Mouse (Mus musculus): ENCODE measurements at regions not wholly inside any gene's neighbourhood (a gene's known extent, or its start where the extent isn't known, plus 50 kb on each side); places are given as distances from the start of the nearest gene placed in this dataset.

GRCm38 (mm10) chr9:17454397-17454796 is 837.5 kb upstream of the Chordc1 start:
- Histone ChIP-seq H3K36me3 (ENCODE audit: control insufficient read depth, insufficient read depth, low read length) (no peaks in the 10 kb centered on the region), H3K27ac (replicated peaks; ENCODE audit: insufficient read depth, low read depth, low read length) (no peak overlapping the region), H3K27me3 (ENCODE audit: control insufficient read depth, insufficient read depth, low read length) (no peaks in the 10 kb centered on the region), H3K79me2 (ENCODE audit: control insufficient read depth, insufficient read depth, low read length) (no peaks in the 10 kb centered on the region), H3K4me1 (ENCODE audit: control insufficient read depth, insufficient read depth, low read length) (no peaks in the 10 kb centered on the region), H3K9ac (ENCODE audit: low read depth, low read length) (no peak overlapping the region), H3K4me3 (ENCODE audit: insufficient read depth, low read depth, low read length) (no peak overlapping the region)
- 61% methylated on average over 2 of the region's 2 CpGs for WGBS
- no peak for DNase-seq (ENCODE audit: extremely low read depth, low read depth, low spot score)
- TF ChIP-seq POLR2A (IDR thresholded peaks at IDR 0.05; ENCODE audit: extremely low read depth, insufficient read depth, low read length): no peak
- TF ChIP-seq CTCF (IDR thresholded peaks at IDR 0.05; ENCODE audit: low read depth, low read length): no peak

- H3K79me2 ChIP-seq (ENCODE audit: control insufficient read depth, insufficient read depth, low read length): no peaks in the 10 kb centered on the region
- no peak overlapping the region for H3K9ac ChIP-seq (ENCODE audit: low read depth, low read length)
- no peaks in the 10 kb centered on the region for H3K36me3 ChIP-seq (ENCODE audit: control insufficient read depth, insufficient read depth, low read length)
- no peak overlapping the region for H3K4me3 ChIP-seq (ENCODE audit: insufficient read depth, low read depth, low read length)
- no peak for DNase-seq (ENCODE audit: extremely low read depth, low read depth, low spot score)
- 60% methylated on average over 2 of the region's 2 CpGs for WGBS
- TF ChIP-seq POLR2A (IDR thresholded peaks at IDR 0.05; ENCODE audit: extremely low read depth, insufficient read depth, low read length) (no peak), CTCF (IDR thresholded peaks at IDR 0.05; ENCODE audit: low read depth, low read length) (no peak)
- no peaks in the 10 kb centered on the region for H3K4me1 ChIP-seq (ENCODE audit: control insufficient read depth, insufficient read depth, low read length)
- H3K27me3 ChIP-seq (ENCODE audit: control insufficient read depth, insufficient read depth, low read length): no peaks in the 10 kb centered on the region
- H3K27ac ChIP-seq (replicated peaks; ENCODE audit: insufficient read depth, low read depth, low read length): no peak overlapping the region
Observed at GRCm38 (mm10) chr9:17466379-17466778, 825.5 kb upstream of the Chordc1 start.

- H3K27ac ChIP-seq (replicated peaks; ENCODE audit: insufficient read depth, low read depth, low read length): no peak overlapping the region
- no peak for TF ChIP-seq POLR2A (IDR thresholded peaks at IDR 0.05; ENCODE audit: extremely low read depth, insufficient read depth, low read length)
- no peak for TF ChIP-seq CTCF (IDR thresholded peaks at IDR 0.05; ENCODE audit: low read depth, low read length)
- no peak overlapping the region for H3K4me3 ChIP-seq (ENCODE audit: insufficient read depth, low read depth, low read length)
- no peaks in the 10 kb centered on the region for H3K36me3 ChIP-seq (ENCODE audit: control insufficient read depth, insufficient read depth, low read length)
- H3K79me2 ChIP-seq (ENCODE audit: control insufficient read depth, insufficient read depth, low read length): no peaks in the 10 kb centered on the region
- H3K4me1 ChIP-seq (ENCODE audit: control insufficient read depth, insufficient read depth, low read length): no peaks in the 10 kb centered on the region
- no peak overlapping the region for H3K9ac ChIP-seq (ENCODE audit: low read depth, low read length)
- H3K27me3 ChIP-seq (ENCODE audit: control insufficient read depth, insufficient read depth, low read length): no peaks in the 10 kb centered on the region
- DNase-seq (ENCODE audit: extremely low read depth, low read depth, low spot score): no peak
- WGBS: 64% methylated on average over 3 of the region's 3 CpGs
Observed at GRCm38 (mm10) chr9:17484701-17485422, 807.1 kb upstream of the Chordc1 start.

GRCm38 (mm10) chr9:17500161-17500756 is 791.7 kb upstream of the Chordc1 start:
- H3K4me3 ChIP-seq (ENCODE audit: insufficient read depth, low read depth, low read length): no peak overlapping the region
- H3K36me3 ChIP-seq (ENCODE audit: control insufficient read depth, insufficient read depth, low read length): no peaks in the 10 kb centered on the region
- no peak overlapping the region for H3K27ac ChIP-seq (replicated peaks; ENCODE audit: insufficient read depth, low read depth, low read length)
- H3K27me3 ChIP-seq (ENCODE audit: control insufficient read depth, insufficient read depth, low read length): no peaks in the 10 kb centered on the region
- H3K9ac ChIP-seq (ENCODE audit: low read depth, low read length): no peak overlapping the region
- no peak for DNase-seq (ENCODE audit: extremely low read depth, low read depth, low spot score)
- H3K79me2 ChIP-seq (ENCODE audit: control insufficient read depth, insufficient read depth, low read length): no peaks in the 10 kb centered on the region
- H3K4me1 ChIP-seq (ENCODE audit: control insufficient read depth, insufficient read depth, low read length): no peaks in the 10 kb centered on the region
- 81% methylated on average over 7 of the region's 7 CpGs for whole genome bisulfite sequencing
- TF ChIP-seq CTCF (IDR thresholded peaks at IDR 0.05; ENCODE audit: low read depth, low read length) (no peak), POLR2A (IDR thresholded peaks at IDR 0.05; ENCODE audit: extremely low read depth, insufficient read depth, low read length) (no peak)

- 43% methylated on average over 5 of the region's 5 CpGs for WGBS
- DNase-seq (ENCODE audit: extremely low read depth, low read depth, low spot score): no peak
- no peaks in the 10 kb centered on the region for H3K79me2 ChIP-seq (ENCODE audit: control insufficient read depth, insufficient read depth, low read length)
Observed at GRCm38 (mm10) chr9:17508744-17509143, 783.2 kb upstream of the Chordc1 start.

GRCm38 (mm10) chr9:17556186-17556585 is 735.7 kb upstream of the Chordc1 start:
- TF ChIP-seq POLR2A (IDR thresholded peaks at IDR 0.05; ENCODE audit: extremely low read depth, insufficient read depth, low read length) (no peak), CTCF (IDR thresholded peaks at IDR 0.05; ENCODE audit: low read depth, low read length) (no peak)
- Histone ChIP-seq H3K9ac (ENCODE audit: low read depth, low read length) (no peak overlapping the region), H3K27me3 (ENCODE audit: control insufficient read depth, insufficient read depth, low read length) (no peaks in the 10 kb centered on the region), H3K4me3 (ENCODE audit: insufficient read depth, low read depth, low read length) (no peak overlapping the region), H3K36me3 (ENCODE audit: control insufficient read depth, insufficient read depth, low read length) (no peaks in the 10 kb centered on the region), H3K4me1 (ENCODE audit: control insufficient read depth, insufficient read depth, low read length) (no peaks in the 10 kb centered on the region), H3K27ac (replicated peaks; ENCODE audit: insufficient read depth, low read depth, low read length) (no peak overlapping the region), H3K79me2 (ENCODE audit: control insufficient read depth, insufficient read depth, low read length) (no peaks in the 10 kb centered on the region)
- no peak for DNase-seq (ENCODE audit: extremely low read depth, low read depth, low spot score)
- 71% methylated on average over 1 of the region's 1 CpGs for WGBS

More at GRCm38 (mm10) chr9:17508744-17509143, 783.2 kb upstream of the Chordc1 start:
- no peak overlapping the region for H3K4me3 ChIP-seq (ENCODE audit: insufficient read depth, low read depth, low read length)
- no peak overlapping the region for H3K9ac ChIP-seq (ENCODE audit: low read depth, low read length)
- no peak for TF ChIP-seq POLR2A (IDR thresholded peaks at IDR 0.05; ENCODE audit: extremely low read depth, insufficient read depth, low read length)
- TF ChIP-seq CTCF (IDR thresholded peaks at IDR 0.05; ENCODE audit: low read depth, low read length): no peak
- H3K27me3 ChIP-seq (ENCODE audit: control insufficient read depth, insufficient read depth, low read length): no peaks in the 10 kb centered on the region
- H3K27ac ChIP-seq (replicated peaks; ENCODE audit: insufficient read depth, low read depth, low read length): no peak overlapping the region
- no peaks in the 10 kb centered on the region for H3K36me3 ChIP-seq (ENCODE audit: control insufficient read depth, insufficient read depth, low read length)
- no peaks in the 10 kb centered on the region for H3K4me1 ChIP-seq (ENCODE audit: control insufficient read depth, insufficient read depth, low read length)
